10 mouse cellular contexts compared by ENCODE assay signal in the genomic region with DNA sequence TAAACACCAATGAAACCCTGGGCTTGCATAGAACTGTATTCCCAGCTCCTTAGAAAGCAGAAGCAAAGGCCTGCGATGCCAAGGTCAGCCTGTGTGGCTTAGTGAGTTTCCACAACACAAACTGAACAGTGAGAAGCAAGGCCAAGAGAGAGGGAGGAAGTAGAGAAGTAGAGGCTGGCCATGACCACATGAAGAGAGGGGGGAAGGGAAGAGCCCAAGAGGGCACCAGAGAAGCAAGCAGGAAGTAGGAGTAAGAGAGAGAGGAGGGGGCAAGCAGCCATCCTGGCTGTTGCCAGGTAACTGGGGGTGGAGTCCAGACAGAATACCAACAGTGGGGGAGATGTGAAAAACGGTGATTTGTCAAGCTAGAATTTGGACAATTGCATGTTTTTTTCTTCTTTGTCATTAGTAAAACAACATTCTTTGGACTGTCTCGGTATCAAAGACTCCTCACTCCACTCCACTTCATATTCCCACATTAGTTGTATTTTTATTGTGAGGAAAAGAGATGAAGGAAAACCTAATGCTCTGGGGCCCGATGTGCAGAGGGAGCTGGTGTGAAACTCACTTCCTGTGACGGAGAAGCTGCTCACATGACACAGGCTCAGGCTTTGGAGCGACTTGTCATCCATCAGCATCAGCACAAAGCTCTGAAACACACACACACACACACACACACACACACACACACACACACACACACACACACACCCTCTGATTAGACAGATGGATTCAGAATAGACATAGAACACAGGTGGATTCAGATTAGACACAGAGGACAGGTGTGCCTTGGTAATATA.
DNase-seq lines count a peak whose midpoint lies in the region; ATAC-seq lines count a peak whose summit lies in the region.
"Had no signal": no experiment of that assay in that cellular context is flagged by ENCODE, and none has a peak within 500 bp of the region (broad histone marks: within the 10 kb centered on the region; RNA-seq: fewer than 3 reads in every experiment).

No protein-coding gene starts in this region.

- intact Hi-C loops in left cerebral cortex, postnatal 14 days (cut with DNase I): no loop called here

- ATAC-seq in granulocyte monocyte progenitor cell, adult 5-6 weeks (replicated peaks; ENCODE audit: poor library complexity, severe bottlenecking): peak; percentile 61
- ATAC-seq in cerebellum, adult (ENCODE audit: insufficient number of reproducible peaks, low FRiP score, low TSS enrichment): no peak
- ATAC-seq: forebrain, embryonic 14.5 days had no signal

- DNase-seq in spleen, adult 12 weeks (ENCODE audit: low spot score): peak; percentile 32
- DNase-seq in spleen, postnatal 4 days (ENCODE audit: low spot score in 2 of 2): no peak
- DNase-seq in lung, postnatal 4 days: peak; percentile 45 to 52
- DNase-seq in thymus, postnatal 4 days: peak; percentile 54
- no peak for DNase-seq in left cerebral cortex, postnatal 14 days (ENCODE audit: low spot score in 2 of 2)
- DNase-seq in layer of hippocampus, adult 11-12 months (ENCODE audit: low spot score): no peak
- DNase-seq: lung, embryonic 14.5 days had no signal

Comparison
In these comparisons a context has a peak if more than half of its experiments do, and no peak if none do; other contexts are left out.
1. DNase-seq: peak in spleen, adult 12 weeks (single experiment), lung, postnatal 4 days (2 of 2) and thymus, postnatal 4 days (single experiment); none in spleen, postnatal 4 days (0 of 2), left cerebral cortex, postnatal 14 days (0 of 2) and layer of hippocampus, adult 11-12 months (single experiment).